Mouse (Mus musculus) adrenal gland, adult (tissue): Measurements from ENCODE around the gene Asb7.

Experiments used
- DNase-seq, 2 experiments: peaks; one replicate each; pipeline ENCODE4 v3.0.0; 2022 to 2023; ENCODE audit warnings: low spot score in 1 of 2; ENCODE audit not compliant: inconsistent age in 2 of 2

The Asb7 gene

GRCm38 (mm10) chr7:66689294-66689619 lies at the start of gene Asb7:
Asb7 (minus strand) TSS chr7:66689596.
- DNase-seq = no peak

DNA sequence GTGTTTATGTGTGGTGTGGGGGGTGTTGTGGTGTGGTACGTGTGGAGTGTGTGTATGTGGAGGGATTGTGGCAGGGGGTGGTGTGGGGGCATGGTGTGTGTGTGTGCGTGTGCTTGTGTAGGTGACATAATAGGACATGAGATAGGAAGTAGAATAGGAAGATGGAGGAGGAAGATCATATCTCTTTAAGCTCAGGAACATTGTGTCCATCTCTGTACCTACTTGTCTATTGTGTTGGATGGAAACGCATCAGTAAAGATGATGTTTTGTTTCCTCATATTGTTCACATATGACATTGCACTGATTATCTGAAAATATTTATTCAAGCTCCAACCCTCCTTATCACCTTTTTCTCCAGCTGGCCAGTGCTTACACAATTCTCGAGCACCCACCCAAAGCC lies 48.0 kb upstream of the Asb7 start:
- DNase-seq = no peak

DNA sequence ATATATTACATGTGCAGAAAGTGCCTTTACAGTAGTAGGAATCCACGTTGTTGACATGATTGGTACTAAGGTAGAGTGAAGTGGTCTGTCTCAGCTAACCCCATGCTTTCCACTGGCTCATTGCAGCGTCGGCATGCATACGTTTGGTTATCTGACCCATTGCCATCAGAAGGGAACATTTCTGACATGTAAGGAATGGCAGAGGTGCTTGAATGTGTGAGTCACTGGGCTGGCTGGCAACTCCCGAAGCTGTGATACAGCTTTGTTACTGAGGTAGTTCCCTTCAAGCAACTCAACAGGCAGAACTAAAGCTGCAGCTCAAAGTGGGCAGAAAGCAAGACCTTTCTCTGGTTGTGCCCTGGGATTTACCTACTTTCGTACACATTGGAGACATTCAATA lies 45.6 kb upstream of the Asb7 start:
- no peak for DNase-seq

DNA sequence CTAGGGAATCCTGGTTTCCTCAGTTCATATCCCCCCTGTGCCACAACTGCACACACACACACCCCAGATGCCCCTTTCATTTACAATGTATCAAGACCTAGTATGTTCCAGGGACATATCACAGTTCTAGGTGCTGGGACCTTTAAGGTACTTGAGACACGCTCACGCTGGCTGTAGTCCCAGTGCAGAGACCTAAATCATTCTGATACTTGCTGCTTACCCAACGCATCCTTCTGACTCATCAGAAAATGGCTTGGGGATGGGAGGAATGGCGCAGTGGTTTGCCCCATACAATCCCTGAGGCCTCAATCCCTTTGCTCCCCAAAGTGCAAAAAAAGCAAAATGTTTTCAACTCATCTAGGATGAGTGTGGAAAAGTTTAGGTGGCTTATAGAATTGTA lies 45.1 kb upstream of the Asb7 start:
- peak; percentile 22 to 59 for DNase-seq

GRCm38 (mm10) chr7:66733882-66734281 lies 44.5 kb upstream of the Asb7 start:
- no peak for DNase-seq

GRCm38 (mm10) chr7:66733431-66733830 lies 44.0 kb upstream of the Asb7 start:
- DNase-seq = no peak

DNA sequence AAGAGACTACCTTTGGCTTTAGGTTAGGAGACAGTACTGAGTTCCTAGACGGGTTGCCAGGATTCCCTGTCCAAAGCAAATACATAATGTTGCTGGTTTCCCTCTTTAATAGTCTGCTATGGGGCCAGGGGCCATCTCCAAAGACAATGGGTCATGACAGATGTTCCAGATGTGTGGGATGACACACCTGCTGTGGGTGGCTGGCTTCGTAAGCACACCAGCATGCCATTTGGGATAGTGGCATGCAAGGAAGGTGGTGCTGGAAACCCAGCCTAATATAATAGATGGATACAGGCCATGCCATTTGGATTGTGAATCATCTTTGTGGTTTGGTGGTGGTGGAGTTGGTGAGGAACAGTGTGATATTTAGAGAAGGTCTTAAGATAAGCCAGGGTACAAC lies 39.8 kb upstream of the Asb7 start:
- peak in 1 of 2 experiments; percentile 41 for DNase-seq

DNA sequence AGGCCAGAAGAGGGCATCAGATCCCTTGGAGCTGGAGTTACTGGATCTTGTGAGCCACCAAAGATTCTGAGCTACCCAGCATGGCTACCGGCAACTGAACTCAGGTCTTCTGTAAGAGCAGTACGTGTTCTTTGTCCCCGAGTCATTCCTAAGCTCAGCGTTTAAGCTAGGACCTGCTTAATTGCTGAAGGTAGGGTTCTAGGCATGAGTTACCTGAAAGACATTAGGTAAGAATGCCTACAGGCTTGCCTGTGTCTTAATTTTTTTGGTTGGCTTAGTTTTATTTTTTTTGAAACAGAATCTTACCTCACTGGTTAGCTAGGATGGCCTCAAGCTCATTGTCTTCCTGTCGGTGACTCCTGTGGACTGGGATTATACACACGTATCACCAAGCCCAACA lies 38.7 kb upstream of the Asb7 start:
- DNase-seq = no peak

DNA sequence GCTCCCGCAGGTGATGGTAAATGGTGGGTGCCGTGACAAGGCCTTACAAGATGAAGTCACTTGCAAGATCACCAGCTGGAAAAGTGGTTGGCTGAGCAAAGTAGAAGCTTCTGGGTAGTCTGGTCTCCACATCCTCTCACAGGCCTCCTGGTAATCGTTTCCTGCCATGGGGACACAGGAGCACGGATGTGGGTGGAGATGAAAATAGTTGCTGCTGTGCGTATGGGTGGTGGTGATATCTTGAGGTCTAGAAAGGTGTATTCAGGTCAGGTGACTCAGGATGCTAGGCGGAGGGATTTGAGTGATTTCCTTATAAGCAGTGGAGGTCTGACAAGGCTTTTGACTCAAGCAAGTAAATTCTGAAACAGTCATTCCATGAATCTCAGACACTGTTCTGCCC lies 35.6 kb upstream of the Asb7 start:
- DNase-seq = no peak

DNA sequence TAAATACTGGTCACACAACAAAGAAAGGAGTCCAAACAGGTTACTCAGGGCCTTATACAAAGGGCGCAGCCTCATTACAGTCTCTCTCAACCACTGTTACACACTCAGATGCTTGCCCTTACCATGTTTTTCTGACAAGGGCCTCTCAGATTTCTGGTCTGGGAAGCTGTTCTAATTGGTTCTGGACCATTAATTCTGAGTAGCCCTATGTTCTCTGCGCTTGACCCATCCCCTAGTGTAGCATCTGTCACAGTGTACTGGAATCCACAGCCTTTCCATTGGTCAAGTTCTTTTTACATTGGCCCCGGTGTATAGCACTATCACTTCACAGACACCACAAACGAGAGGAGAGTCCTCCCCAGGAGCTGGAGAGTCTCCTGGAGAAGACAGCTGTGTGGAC lies 35.1 kb upstream of the Asb7 start:
- DNase-seq = no peak

DNA sequence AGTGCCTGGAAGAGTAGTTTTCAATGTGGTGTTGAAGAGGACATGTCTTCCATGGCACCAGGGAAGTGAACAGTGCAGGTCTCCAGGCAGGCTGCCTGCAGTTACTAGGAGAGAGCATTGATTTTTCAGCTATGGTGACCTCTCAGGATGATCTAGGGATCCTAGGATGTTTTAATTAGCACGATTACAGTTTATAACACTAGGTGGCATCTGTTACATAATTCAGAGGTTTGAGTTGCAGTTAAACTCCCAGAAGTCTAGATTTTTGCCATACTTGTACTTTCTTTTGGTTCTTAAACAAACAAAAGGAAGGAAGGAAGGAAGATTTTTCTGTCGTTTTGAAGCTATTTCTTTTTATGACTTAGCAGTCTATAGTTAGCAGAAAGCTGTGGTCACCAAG lies 21.8 kb upstream of the Asb7 start:
- no peak for DNase-seq

DNA sequence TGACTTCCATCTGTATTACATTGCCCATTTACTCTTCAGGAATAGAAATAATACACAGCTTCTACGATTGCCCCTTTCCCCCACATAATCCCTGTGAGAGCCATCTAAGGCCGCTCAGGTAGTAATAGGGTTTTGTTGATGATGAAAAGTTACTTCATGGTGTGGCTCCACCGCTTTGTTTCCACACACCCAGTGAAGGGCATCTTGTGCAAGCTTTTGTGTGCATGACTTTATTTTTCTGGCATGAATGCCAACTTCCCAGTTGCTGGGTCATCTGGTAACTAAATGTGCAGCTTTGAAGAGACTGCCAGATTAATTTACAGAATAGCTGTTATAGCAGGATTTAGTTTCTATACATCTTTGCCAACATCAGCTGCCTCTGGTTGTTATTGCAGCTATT lies 15.2 kb upstream of the Asb7 start:
- peak in 1 of 2 experiments; percentile 77 for DNase-seq

- DNase-seq = no peak
Measured at GRCm38 (mm10) chr7:66702721-66703120, 13.3 kb upstream of the Asb7 start.

GRCm38 (mm10) chr7:66694467-66694866 lies 5.1 kb upstream of the Asb7 start:
- DNase-seq = no peak

DNA sequence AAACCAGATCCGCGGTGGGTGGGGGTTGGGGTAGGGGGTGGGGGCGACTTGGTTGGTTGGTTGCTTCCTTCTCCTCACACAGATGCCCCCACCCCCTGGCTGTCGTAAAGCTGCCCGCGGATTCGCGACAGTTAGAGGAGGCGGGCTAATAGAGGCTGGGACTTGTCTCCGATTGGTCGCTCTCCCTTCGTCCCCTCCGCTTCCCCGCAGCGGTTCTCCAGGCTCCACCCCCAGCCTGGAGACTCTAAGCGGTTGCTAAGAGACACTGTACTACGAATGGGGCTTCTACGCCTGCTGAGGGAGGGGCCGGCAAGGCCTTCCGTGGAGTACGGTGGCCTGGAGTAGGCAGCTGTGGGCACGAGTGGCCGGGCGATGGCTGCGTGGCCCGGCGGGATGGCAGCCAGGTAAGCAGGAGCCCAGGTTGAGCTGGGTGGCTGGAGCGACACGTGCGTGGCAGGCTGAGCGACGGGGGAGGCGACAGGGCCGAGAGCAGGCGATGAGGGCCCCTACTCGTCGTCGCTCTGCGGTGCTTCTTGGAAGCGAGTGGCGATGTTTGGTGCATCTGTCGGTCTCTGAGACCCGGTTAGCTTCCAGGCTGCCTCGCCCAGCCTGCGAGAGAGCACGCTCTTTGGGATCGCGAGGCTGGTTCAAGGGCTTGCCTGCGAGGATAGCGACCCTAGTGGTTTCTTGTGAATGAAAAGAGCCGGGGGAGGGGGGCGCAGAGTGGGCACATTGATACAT lies 394 bp upstream of the Asb7 start, which contains the start of gene Lins1:
Gene Lins1 (plus strand): TSS at position 270 of the 741 bp plus-strand sequence.
- peak; percentile 99 for DNase-seq

- DNase-seq = no peak
Measured at GRCm38 (mm10) chr7:66688721-66689120, 675 bp downstream of the Asb7 start.

DNA sequence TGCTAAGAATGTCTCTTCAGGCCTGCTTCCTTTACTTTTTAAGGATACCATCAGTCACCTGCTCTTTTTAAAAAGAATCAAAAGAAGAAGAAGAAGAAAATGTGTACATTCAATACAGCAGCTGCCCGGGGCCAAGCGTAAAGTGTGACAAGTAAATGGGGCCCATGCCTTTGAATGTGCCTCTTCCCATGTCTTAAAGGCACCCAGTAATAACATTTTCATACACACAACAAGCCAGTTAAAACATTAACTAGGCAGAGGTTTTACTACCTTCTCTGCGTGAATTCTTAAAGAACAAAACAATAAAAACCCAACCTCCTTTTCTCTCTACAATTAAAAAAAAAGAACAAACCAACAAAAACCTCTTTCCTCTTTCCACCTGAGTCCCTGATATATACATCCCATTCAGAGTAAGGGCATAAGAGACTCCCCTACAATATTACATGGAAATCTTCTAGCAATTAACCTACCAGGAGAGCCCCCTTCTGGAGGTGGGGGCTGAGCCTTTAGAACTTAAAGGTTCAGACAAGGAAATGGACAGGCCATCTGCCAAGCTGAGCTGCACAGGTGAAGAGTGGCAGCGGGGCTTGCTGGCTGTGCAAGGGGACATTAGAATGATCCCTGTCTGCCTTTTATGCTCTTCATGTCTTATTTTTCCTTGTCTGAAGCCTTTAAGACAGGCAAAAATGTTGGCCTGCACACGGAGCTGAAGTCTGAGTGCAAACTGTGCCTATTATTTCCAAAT lies 7.1 kb downstream of the Asb7 start:
- DNase-seq = no peak

GRCm38 (mm10) chr7:66675800-66676199 lies 13.6 kb downstream of the Asb7 start:
- DNase-seq = no peak

GRCm38 (mm10) chr7:66667064-66667463 lies 22.3 kb downstream of the Asb7 start:
- no peak for DNase-seq

- DNase-seq = no peak
Measured at GRCm38 (mm10) chr7:66663548-66663947, 25.8 kb downstream of the Asb7 start.

DNA sequence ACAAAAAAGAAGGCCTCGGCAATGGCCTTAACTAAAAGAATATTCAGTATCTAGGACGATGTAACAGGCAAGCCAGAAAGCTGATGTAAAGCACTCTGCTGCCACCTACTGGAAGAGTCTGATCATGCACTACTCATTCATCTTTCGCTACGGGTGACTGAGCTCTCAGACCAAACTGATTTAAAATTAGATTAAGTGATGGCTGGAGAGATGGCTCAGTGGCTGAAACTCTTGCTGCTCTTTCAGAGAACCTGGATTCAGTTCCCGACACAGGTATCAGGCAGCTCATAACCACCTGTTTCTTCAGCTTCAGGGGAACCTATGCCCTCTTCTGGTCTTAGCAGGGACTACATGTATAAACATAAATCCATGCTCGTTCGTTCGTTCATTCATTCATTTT lies 27.8 kb downstream of the Asb7 start:
- DNase-seq = peak; percentile 75 to 95

GRCm38 (mm10) chr7:66660972-66661371 lies 28.4 kb downstream of the Asb7 start:
- DNase-seq = no peak

GRCm38 (mm10) chr7:66660291-66660690 lies 29.1 kb downstream of the Asb7 start:
- no peak for DNase-seq
